Mouse (Mus musculus) layer of hippocampus, adult 8-10 months (tissue): Measurements from ENCODE around the gene Tsr1. TPM values are rescaled to one million over a fixed set of nuclear protein-coding genes. Genes with fewer than 3 reads are reported as not detected.

ENCODE experiments used
- DNase-seq, 2 experiments: peaks; one replicate each; pipeline ENCODE4 v3.0.0; 2022; ENCODE audit warnings: low spot score in 2 of 2
- total RNA-seq, 4 experiments: library from RNA; stranded (reverse); gene quantifications; 2 replicates each; pipeline ENCODE4 v1.2.4; 2022

Tsr1 gene
- total RNA-seq, 4 experiments from 2014 or later: 33.1 to 38.4 (median 34.7) TPM

GRCm38 (mm10) chr11:74896901-74897677, 782 bp upstream of the Tsr1 start, which contains the start of gene Sgsm2:
Gene Sgsm2 (minus strand): TSS chr11:74897060.
- DNase-seq: peak; percentile 56 to 64

- no peak for DNase-seq
Observed at GRCm38 (mm10) chr11:74898517-74898827, 601 bp downstream of the Tsr1 start.

- DNase-seq: no peak
Observed at GRCm38 (mm10) chr11:74901555-74901954, 3.7 kb downstream of the Tsr1 start.

GRCm38 (mm10) chr11:74902416-74902815, 4.5 kb downstream of the Tsr1 start:
- no peak for DNase-seq

- no peak for DNase-seq
Observed at GRCm38 (mm10) chr11:74907850-74908249, 10.0 kb downstream of the Tsr1 start.

- no peak for DNase-seq
Observed at GRCm38 (mm10) chr11:74908618-74909399, 10.9 kb downstream of the Tsr1 start.

- no peak for DNase-seq
Observed at GRCm38 (mm10) chr11:74909978-74910377, 12.1 kb downstream of the Tsr1 start.

GRCm38 (mm10) chr11:74912492-74912891, 14.6 kb downstream of the Tsr1 start:
- no peak for DNase-seq

- no peak for DNase-seq
Observed at GRCm38 (mm10) chr11:74919249-74919648, 21.4 kb downstream of the Tsr1 start.

GRCm38 (mm10) chr11:74924149-74924548, 26.3 kb downstream of the Tsr1 start:
- DNase-seq: no peak

- DNase-seq: peak; percentile 87 to 88
Observed at GRCm38 (mm10) chr11:74925577-74926387, 27.9 kb downstream of the Tsr1 start, which contains the start of the genes Smg6 and Srr. Gene Smg6 (plus strand): TSS chr11:74925823. Gene Srr (minus strand): TSS chr11:74925948.

GRCm38 (mm10) chr11:74926388-74927005, 28.6 kb downstream of the Tsr1 start:
- no peak for DNase-seq

GRCm38 (mm10) chr11:74927236-74927725, 29.4 kb downstream of the Tsr1 start:
- no peak for DNase-seq

- no peak for DNase-seq
Observed at GRCm38 (mm10) chr11:74929111-74929510, 31.2 kb downstream of the Tsr1 start.

GRCm38 (mm10) chr11:74930391-74930790, 32.5 kb downstream of the Tsr1 start:
- no peak for DNase-seq

- DNase-seq: no peak
Observed at GRCm38 (mm10) chr11:74946348-74946747, 48.5 kb downstream of the Tsr1 start.

GRCm38 (mm10) chr11:74954901-74955300, 57.0 kb downstream of the Tsr1 start:
- no peak for DNase-seq

GRCm38 (mm10) chr11:74956006-74956405, 58.1 kb downstream of the Tsr1 start:
- no peak for DNase-seq

- no peak for DNase-seq
Observed at GRCm38 (mm10) chr11:74957600-74957999, 59.7 kb downstream of the Tsr1 start.
